Mouse (Mus musculus) right cerebral cortex, postnatal 4 days (tissue): ENCODE results near the gene Dhrs7b.

Experiments used
- DNase-seq: peaks from one replicate; pipeline ENCODE4 v3.0.0-alpha.2; 2022

The Dhrs7b gene

DNA sequence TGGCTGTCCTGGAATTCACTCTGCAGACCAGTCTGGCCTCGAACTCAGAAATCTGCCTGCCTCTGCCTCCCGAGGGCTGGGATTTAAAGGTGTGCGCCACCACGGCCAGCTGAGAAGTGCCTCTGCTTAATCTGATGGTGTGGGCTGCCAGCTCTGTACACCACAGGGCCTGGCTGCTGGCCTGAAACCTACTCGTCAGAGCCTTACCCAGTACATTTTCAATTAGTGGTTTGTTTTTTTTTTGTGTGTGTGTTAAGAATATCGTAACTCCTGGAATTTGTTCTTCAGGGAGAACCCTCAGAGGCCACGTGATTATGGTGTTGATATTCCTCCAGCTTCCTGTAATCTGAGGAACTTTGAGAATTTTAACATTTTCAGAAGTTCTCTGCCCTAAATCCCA, 71.6 kb downstream of the Dhrs7b start:
- no peak for DNase-seq

DNA sequence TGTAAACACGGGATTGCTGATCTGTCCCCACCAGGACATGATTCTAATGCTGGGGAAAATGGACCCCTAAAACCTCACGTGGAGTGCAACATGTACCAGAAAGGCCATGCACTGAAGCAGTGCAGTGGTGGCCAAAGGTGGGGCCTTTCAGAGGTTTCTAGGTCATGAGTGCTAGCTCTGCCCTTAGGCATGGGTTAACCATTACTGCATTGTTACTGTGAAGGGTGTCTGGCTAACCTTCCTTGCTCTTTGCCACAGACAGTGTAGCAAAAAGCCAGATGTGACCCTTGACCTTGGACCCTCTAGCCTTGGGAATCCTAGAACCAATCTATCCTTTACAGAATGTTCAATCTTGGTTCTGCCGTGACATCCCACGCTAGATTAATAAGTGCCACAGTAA, 72.1 kb downstream of the Dhrs7b start:
- no peak for DNase-seq

DNA sequence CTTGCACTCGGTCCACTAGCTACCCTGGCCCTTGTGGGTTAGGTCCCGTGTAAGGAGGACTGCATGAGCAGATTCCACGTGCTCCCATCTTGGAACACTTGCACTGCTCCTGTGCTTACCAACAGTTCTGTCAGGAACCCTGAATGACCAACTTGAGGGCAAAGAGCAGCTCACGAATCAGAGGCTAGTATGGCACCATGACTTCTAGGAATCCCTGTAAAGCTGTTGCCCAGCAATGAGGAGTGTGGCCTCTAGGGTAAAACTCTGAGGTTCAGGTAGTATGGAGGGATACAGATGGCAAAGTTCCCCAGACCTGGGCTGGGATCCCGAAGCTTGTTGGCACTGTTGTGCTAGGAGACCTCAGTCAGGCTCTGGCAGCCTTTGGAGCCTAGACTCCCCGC, 73.2 kb downstream of the Dhrs7b start:
- no peak for DNase-seq

DNA sequence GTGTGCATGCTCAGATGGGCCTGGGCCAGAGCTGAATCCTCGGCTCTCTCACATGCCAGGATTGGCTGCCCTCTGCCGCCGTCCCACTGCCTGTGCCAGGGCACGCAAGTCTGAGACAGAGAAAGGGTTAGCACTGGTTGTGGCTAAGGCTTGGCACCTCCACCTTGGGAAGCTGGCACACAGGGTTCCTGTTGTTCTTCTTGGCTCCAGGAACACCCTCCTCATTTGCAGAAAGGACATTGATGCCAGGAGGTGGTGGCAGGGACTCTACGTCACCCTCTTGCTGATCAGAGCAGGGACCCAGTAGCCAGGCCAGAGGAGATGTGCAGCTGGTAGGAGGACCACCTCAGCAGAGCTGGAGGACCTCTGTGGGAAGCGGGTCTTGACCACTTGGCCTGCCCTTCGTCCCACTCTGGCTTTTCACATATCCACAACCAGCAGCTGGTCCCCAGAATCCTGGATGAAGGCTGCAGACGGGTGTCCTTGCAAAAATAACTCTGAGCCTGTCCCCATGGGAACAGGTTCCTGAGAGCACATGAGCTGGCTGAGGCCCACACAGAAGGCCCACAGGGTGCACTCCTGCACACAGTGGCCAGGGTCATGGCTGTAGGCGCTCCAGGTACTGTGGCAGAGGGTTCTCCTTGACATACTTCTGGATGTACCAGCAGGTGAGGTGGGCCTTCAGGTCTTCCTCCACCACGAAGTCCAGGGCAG, 75.1 kb downstream of the Dhrs7b start:
- no peak for DNase-seq

DNA sequence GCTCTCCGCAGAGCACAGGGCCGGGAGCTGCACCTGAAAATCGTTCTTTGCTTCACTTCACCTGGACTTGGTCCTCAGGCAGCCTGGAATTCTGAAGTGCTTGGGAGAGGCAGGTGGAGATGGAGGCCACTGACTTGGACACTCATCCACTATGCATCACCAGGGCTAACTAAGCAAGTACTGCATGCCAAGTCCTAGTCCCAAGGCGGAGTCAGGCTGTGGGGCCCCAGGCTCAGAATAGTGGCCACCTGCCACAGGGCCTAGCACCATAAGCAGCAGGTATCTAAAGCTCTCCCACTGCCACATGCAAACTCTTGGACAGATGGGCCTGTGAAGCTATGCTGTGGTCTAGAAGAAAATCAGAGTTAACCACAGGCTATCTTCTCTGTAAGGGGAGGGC, 76.0 kb downstream of the Dhrs7b start:
- no peak for DNase-seq

DNA sequence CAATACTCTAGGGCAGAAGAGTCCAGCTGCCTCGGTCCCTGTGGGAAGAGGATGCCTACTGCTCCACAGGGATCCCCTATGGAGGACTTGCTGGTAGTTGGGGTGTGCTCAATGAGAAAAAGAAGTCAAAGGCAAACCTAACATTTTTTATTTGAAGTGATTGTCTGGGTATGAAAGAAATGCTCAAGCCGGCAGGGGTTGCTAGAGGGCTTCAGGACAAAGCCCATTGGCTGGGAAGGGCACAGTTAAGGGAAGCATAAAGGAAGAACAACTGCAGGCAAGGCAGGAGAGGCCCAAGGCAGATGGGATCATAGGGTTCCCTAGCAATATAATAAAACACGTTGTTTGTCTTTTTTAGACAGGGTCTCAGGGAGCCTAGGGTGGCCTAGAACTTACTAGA, 77.6 kb downstream of the Dhrs7b start:
- DNase-seq, result no peak

DNA sequence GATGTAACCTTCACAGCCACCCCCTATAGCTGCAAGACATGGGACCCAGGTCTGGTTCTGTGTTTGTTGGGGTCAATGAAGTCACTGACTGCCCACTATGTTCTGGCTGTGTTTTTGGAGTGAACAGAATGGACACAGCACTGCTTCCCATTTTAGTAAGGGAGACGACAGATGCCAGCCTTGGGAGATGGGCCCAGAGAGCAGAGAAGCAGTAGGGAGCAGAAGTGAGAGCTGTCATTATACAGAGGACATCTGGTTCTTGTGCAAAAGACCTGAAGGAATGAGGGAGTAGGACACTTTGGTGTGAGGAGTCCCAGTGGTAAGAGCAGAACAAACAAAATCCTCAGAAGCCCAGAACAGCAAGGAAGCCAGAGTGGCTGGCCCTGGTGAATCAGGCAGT, 79.2 kb downstream of the Dhrs7b start:
- no peak for DNase-seq
